Mouse (Mus musculus) gastrocnemius, postnatal 25 days (tissue): ENCODE results near the gene 4931429L15Rik. TPM values are rescaled to one million over a fixed set of nuclear protein-coding genes. Genes with fewer than 3 reads are reported as not detected.

Experiments used
- DNase-seq: peaks from one replicate; pipeline ENCODE4 v3.0.0; 2022
- total RNA-seq, 2 experiments: library from RNA; stranded (reverse); gene quantifications; 1 replicate in 1 of 2; 2 replicates in 1 of 2; pipeline ENCODE4 v1.2.3; 2021

Gene 4931429L15Rik
- total RNA-seq, 2 experiments from 2014 or later = not detected

GRCm38 (mm10) chr9:46257546-46257945 lies 62.2 kb downstream of the 4931429L15Rik start:
- DNase-seq = no peak

- no peak for DNase-seq
These were observed 63.0 kb downstream of the 4931429L15Rik start for GRCm38 (mm10) chr9:46256658-46257385.

- no peak for DNase-seq
These were observed 63.6 kb downstream of the 4931429L15Rik start for GRCm38 (mm10) chr9:46256177-46256576.

Other genes starting within 250 kb of the 4931429L15Rik start
- gene Apoa1, start 91.4 kb downstream of the 4931429L15Rik start, total RNA-seq = not detected
- 1 to 10 TPM in 1 of 2 experiments, not detected in 1; 1.4 TPM for gene Apoc3, start 84.3 kb downstream of the 4931429L15Rik start, total RNA-seq
- gene Apoa4, start 79.3 kb downstream of the 4931429L15Rik start, total RNA-seq = not detected
- not detected for gene Apoa5, start 51.4 kb downstream of the 4931429L15Rik start, total RNA-seq
- gene Zpr1, start 46.9 kb downstream of the 4931429L15Rik start, total RNA-seq = 10 to 100 TPM; 18.9 to 26.3 TPM
- 1 to 10 TPM; 5.6 to 8.4 TPM for gene Bud13, start 37.0 kb downstream of the 4931429L15Rik start, total RNA-seq